Mouse (Mus musculus) CH12.LX (cell line): ENCODE measurements at regions not wholly inside any gene's neighbourhood (a gene's known extent, or its start where the extent isn't known, plus 50 kb on each side); places are given as distances from the start of the nearest gene placed in this dataset.

Source experiments
- CTCF ChIP-seq, 2 experiments: IDR thresholded peaks in 1 of 2; conservative IDR thresholded peaks in 1 of 2; 2 replicates each; pipeline ENCODE4 v1.5.1; 2011 to 2012; ENCODE audit warnings: low read depth in 2 of 2, low read length in 2 of 2, improper control_type of control experiment in 1 of 2, inconsistent platforms in 1 of 2, mild to moderate bottlenecking in 1 of 2, moderate library complexity in 1 of 2
- EP300 ChIP-seq: IDR thresholded peaks from 2 replicates; pipeline ENCODE4 v1.6.1; 2011; ENCODE audit warnings: low read length, improper control_type of control experiment
- GABPA ChIP-seq: IDR thresholded peaks from 2 replicates; pipeline ENCODE4 v1.6.1; 2012; ENCODE audit warnings: low read depth, low read length, improper control_type of control experiment, inconsistent platforms; ENCODE audit not compliant: insufficient replicate concordance
- POLR2A ChIP-seq: IDR thresholded peaks from 2 replicates; pipeline ENCODE4 v1.6.1; 2011; ENCODE audit warnings: low read depth, mild to moderate bottlenecking, improper control_type of control experiment, low read length
- ZNF384 ChIP-seq: IDR thresholded peaks from 2 replicates; pipeline ENCODE4 v1.6.1; 2012; ENCODE audit warnings: low read depth, low read length, improper control_type of control experiment, inconsistent platforms

GRCm38 (mm10) chr6:35940071-35940470 lies 400.4 kb upstream of the Mtpn start:
- TF ChIP-seq EP300 (no peak), CTCF (conservative IDR thresholded peaks at IDR 0.05 in 1 of 2, IDR thresholded peaks at IDR 0.05 in 1 of 2; ENCODE audit: low read depth in 2 of 2, low read length in 2 of 2) (no peak), ZNF384 (no peak), GABPA (no peak), POLR2A (no peak)
